Mouse (Mus musculus) induced T-regulatory cell, adult 2 months (primary cell): ENCODE data around the gene Lhx3.

ENCODE experiments used
- DNase-seq: peaks from one replicate; pipeline ENCODE4 v3.0.0-alpha.2; 2012; ENCODE audit warnings: low read depth

Gene Lhx3

DNA sequence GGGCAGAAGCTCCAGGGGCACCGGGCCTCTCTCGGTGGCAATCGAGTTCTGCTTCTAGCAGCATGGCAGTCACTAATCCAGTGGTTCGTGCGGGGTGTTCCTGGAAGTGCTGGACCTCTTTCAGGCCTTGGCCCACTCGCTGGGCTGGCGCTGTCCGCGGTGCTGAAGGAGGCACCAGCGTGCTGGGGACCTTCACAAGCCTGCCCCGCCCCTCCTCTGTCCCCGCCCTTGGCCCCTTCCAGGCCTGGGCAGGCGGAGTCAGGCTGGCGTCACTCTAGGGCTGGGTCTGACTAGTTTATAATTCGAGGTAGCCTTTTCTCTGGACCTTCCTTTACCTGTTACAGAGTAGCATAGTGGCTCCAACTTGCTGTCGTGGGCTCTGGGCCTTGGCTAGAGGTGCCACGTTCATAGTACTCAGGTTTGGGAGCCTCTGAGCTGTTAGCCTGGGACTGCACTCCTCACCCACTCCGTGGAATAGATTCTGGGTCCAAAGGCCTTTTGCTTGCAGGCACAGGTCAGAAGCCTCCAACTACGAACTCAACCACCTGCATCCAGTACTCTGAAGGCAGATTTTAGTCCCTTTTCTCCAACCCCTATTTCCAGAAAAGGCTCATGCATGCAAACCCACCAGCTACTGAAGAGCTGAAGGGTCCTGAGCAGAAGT is at the start of gene Lhx3:
Gene Lhx3 (minus strand): TSS at position 164 of the 664 bp plus-strand sequence.
- peak; percentile 59 for DNase-seq

DNA sequence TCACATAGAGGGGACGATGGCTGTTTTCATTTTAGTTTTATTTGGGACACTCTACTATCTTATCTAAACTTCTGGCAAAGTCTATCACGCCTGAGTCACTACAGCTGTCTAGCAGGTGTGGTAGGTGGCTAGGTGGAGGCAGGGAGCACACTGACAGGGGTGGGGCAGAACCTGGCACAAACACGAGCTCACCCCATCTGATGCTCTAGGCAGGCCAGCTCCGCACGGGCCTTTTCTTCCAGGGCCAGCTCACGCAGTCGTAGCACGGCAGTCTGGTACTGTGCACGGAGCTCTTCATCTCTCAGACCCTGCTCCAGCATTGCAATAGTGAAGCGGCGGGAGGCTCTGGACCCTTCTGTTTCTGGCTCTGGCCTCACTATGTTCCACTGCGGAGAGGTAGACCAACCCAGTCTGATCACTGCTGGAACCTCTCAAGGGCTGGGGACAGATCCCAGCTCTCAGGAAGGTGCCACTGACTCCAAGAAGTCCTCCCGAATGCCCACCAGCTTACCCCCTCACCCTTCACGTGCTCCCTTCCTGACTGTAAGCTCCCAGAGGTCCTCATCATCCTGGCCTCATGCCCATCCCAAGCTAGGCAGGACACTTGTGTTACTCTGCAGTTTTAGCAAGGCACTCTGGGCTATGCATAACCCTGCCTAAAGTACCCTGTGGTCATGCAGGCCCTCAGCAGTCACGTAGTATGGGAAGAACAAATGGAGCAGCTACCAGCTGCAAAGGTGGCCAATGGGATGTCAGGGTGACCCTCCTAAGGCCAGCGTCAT is 49.4 kb upstream of the Lhx3 start:
- no peak for DNase-seq

DNA sequence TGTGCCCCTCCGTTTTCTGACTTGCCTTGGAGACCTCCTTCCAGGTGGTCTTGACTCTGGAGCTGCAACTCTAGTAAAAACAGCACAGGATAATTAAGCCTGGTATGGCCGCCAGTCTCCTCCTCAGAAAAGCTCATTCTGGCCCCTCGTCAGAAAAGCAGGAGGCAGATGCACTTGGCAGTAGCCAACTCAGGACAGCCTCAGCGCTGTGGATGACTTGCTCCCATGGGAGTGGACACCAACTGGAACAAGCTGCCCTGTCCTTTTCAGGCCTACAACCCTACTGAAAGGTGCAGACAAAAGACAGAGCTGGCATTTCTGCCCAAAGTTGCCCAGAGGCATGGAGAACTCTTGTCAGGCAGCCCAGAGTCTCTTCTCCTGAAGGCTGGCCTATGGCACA is 46.7 kb upstream of the Lhx3 start:
- no peak for DNase-seq

DNA sequence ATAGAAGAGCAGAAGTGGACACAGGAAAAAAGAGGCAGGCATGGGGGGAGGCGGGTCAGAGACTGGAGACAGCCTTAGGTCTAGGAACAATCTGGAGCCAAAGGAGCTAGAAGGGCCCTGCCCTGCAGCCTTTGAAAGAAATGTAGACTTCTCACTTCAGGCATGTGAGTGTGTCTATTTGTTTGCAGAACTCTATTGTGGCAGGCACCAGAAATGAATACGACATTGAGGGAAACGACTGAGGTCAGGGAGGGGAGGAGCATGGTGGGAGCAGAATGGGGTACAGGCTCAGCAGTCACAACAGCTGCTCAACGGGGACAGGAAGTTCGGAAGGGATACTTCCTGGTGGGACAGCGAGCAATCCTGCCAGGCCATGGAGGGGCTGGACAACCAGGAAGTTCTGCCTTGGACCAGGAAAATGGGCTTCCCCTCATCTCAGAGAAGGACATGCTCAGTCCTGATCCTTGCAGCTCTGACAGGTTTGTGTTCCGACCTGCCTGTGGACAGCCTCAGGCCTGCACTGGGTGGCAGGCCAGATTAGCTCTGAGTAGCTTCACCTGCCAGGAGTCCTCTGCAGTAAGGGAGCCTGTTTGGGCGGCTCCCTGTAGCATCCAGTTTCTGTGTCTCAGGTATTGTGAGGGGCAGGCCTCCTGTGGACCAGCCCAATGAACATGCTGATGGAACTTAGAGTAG is 44.6 kb upstream of the Lhx3 start:
- DNase-seq = no peak

DNA sequence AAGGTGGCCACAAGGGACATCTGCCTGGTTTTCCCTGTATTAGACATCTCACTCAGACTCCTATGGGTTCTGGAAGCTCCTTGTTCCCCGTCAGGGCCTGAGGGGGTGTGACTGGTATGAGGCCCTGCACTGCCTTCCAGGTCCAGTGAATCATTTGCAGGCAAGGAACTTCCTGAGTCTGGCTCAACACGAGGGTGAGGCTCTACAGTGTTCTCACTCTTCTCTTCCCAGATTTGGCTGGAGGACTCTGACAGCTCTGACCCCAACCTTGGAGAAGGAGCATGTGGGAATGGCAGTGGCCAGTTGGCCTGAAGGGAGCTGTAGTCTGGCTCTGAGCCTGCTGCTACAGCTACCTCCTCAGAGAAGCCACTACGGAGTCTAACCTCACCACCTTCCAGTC is 39.4 kb upstream of the Lhx3 start:
- DNase-seq = no peak

DNA sequence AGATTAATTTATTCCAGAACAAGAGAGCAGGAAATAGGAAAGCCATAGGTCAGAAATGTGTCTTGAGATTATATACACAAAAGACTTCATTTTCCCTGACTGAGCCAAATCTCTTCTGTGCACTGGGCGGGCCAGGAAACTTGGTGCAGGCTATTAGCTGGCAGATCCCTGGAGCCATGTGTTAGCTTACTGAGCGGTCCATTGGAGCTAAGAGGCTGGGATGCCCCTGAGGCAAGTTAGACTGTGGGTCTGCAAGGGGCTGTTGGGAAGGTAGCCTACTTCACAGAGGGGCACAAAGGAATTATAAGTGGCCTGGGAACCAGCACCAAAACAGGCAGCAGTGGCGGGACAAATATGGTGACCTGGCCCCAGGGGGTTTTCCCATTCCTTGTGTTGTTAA is 32.8 kb upstream of the Lhx3 start:
- DNase-seq = no peak

DNA sequence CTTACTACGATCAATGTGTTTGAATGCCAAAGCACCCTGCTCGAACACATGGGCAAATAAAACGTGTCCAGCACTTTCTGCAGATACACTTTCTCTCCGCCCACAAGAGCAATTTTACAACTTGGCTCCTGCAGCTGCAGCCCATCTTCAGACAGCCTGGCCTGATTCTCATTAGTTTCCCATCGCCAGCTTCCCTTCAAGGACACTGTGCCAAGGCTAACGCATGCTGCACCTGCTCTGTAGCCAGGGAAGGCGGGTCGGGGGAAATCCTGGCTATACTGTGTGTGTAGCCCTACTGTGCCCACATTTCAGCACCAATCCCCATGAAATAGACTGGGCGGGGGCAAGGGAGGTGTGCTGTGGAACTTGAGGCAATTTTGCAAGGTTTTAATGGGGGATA is 32.2 kb upstream of the Lhx3 start:
- DNase-seq = no peak

DNA sequence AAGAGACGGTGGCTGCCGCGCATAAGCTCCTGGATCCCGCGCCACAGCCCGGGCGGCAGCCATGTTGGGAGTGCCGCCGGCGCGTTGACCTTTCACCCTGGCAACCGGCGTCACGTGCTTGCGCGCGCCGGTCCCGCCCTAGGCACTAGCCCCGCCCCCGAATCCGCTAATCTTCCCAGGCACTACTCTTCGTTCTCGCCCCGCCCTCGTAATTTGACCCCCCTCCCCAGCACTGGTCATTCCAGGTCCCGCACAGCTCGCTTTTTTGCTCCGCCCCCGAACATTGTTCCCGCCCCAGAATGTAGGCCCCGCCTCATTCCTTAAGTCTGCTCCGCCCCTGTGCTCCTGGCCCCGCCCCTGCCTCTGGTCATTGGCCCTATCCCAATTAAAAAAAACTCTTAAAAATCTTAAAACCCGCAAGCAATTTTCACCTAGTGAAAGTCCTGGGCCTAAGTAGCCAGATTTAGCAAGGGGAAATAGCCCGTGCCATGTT is 29.2 kb upstream of the Lhx3 start, which contains the start of gene Qsox2:
Gene Qsox2 (minus strand): TSS at position 236 of the 493 bp plus-strand sequence.
- peak; percentile 89 for DNase-seq

DNA sequence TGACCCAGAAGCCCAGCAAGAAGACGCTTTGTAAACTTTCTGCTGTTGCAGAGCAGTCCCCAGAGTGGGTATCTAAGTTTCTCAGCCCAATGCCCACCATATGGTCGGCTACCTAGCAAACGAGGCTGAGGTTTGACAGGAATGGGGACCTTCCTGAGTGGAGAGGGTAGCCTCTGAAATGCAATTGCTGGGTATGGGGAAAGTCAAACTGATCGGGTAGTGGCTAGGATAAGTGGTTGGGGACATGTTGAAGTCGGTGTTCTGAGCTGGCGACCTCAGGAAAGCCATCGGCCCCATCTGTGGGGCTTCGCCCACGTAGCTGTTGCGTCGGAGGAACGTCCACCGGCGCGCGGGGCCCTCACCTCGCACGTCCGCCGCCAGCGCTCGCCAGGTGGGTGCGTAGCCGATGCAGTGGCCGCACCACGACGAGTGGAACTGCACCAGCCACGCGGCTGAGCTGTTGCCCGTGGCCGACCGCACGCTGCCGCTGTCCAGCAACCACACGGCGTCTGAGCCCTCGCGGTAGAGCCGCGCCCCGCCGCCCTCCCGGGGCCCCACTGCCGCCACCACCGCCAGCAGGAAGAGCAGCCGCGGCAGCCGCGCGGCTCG is 28.7 kb upstream of the Lhx3 start:
- no peak for DNase-seq

DNA sequence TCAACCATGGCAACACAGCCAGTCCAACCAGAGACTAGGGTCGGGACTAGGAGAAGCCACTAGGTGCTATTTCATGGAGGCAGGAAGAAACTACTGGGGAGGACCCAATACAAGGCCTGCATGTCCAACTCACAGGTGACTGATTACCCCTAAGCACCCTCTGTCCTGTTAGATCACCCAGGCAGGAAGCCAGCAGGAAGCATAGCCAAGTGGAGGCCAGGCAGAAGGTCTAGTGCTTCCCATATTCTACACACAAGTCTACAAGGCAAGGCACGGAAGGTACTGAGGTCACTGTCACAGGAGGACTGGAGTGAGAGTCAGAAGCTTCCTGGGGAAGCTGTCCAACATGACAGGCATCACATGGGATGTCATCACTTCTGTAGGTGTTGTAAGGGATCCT is 26.7 kb upstream of the Lhx3 start:
- no peak for DNase-seq

DNA sequence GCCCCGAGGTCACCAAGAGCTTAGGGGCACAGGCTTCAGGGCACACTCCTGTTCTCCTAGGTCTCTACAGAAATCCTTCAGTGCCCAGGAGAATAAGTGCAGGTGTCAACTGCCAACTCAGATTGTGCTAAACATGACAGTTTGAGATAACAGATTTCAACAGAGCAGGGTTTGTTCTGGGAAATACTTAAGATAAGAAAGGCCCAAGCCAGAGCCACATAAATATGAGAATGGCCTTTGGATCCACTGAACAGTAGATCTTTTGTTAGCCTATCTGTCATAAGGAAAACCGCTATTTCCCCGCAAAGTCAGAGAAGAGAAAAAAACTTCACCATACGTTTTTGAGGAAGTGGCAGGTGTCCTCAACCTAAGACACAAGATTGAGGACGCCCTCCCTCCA is 26.2 kb upstream of the Lhx3 start:
- no peak for DNase-seq

DNA sequence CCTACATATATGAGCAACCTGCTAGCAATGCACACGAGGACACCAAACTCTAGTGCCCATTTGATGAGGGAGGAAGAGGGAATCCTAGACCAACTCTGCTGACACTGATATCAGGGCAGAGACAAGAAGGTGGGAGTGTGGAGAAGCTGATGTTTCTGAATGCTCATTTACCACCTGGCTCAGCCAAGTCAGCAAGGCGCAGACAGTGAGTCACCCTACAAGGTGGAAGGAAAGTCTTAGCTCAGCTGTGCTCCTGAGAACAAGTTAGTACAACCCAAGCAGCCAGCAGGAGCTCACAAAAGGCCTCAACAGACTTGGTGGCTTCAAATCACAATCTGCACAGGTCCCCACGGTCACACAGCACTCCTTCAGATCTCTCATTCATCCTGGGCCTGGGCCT is 23.3 kb upstream of the Lhx3 start:
- no peak for DNase-seq

DNA sequence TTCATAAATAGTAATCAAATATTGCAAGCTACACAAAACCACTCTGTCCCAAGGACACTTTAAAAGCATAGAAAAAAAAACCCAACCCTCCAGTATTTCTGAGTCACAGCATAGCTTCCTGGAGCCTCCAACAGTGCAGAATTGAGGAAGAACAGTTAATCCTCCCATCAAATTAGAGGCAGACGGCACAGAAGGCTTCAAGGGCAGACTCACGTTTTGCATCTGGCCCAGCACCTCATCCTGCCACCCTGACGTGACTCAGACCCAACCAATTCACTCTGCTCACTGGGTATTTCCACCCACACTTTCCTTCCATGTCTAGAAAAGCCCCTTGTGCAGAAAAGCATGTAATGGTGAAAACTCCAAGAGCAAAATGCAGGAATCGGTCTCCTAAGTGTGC is 22.2 kb upstream of the Lhx3 start:
- DNase-seq = no peak

DNA sequence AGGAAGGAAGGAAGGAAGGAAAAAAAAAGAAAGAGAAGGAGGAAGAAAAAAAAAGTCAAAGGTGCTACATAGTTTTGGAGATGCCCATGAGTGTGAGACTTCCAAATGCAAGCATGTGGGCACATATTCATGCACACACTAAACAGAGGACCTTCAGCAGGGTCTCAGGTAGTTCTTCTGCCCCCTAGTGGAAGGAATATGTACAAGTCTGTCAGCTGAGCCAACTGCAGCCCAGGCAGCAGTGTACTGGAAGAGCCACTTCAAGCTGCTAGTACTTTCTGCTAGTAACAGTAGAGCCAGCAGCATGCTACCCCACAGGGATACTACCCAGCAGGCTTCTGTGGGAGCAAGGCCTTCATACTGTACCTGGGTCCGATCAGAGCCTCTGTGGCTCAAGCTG is 19.7 kb upstream of the Lhx3 start:
- DNase-seq = peak; percentile 63

DNA sequence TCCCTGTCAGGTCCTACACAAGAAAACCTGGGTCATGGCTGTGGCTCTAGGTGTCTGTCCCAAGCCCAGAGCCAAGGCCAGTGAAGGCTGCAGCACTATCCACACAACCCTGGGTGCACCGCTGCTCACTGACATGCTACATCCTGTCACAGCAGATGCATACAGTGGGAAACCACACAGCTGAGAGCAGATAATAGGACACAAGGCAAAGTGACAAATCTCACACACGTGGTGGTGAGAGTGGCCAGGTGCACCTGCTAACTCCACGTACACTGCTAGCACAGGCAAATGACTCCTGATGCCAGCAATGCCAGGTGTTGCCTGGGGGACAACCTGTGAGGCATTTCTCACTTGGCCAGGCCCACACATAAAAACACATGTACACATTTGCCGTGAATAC is 17.2 kb upstream of the Lhx3 start:
- DNase-seq = no peak

DNA sequence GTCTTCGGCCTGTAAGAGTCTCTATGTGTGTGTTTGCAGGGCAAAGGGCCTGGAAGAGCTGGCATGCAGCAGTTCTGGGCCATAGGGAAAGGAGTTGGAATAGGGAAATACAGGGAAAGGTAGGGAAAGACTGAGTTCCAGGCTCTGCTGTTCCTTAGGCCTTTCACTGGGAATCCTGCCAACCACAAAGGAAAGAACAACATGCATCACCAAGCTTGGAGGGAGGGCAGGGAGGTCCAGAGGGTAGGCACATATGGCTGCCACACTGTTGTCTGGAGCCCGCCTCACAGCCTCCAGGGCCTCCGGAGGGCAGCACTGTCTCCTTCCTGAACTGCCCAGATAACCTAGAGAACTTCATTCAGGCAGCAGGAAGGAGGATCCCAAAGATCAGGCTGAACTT is 15.9 kb upstream of the Lhx3 start:
- no peak for DNase-seq

DNA sequence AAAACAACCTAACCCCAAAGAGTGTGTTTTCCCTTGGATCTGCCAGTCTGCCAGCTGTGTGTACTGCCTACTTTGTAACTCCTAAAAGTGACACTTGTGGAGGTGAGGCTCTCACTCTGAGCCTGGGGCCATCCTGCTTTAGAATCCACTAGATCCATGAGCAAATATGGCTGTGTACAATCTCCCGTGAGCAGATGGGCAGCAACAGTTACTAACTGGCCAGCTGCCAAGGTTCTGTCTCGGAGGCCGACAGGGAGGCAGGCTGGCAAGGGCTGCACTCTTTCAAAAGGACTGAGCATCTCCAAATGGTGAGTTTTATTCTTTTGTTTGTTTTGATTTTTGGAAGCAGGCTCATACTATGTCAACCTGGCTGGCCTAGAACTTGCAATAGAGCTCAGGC is 6.4 kb upstream of the Lhx3 start:
- DNase-seq = no peak

DNA sequence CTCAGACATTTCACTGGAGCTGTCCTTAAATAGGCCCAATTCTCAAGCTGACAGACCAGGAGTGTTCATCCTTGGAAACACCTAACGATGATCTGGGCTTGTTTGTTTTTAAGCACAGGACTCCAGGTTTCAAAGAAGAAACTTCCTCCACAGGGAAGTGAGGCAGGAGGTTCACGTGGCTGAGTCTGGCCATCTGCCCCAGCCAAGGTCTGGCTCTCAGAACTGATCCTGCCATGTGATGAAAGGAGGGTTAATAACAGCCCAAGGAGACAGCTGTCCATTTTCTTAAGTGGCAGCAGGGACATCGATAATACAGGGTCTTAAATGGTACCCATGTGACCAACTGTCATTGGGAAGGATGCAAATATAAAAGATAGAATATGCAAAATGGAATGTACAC is 1.5 kb upstream of the Lhx3 start:
- DNase-seq = no peak

DNA sequence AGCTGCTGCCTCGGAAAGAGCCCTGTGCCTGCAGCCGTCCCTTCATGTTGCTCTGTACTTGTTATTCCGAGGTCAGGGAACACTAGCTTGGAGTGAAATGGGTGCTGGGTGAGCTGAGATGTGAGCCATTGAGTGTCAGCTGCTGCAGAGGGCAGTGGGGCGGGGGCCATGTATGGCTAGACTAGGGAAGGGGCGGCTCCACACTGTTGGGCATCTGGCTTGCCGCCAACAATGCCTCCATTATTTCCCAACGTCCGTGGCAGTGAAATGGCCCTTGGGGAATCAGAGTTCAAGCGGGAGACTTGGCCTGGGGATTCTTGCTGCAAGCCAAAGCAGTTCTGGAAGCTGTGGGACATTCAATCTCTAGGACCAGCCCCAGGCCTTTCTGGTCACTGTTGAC is 530 bp downstream of the Lhx3 start:
- no peak for DNase-seq

DNA sequence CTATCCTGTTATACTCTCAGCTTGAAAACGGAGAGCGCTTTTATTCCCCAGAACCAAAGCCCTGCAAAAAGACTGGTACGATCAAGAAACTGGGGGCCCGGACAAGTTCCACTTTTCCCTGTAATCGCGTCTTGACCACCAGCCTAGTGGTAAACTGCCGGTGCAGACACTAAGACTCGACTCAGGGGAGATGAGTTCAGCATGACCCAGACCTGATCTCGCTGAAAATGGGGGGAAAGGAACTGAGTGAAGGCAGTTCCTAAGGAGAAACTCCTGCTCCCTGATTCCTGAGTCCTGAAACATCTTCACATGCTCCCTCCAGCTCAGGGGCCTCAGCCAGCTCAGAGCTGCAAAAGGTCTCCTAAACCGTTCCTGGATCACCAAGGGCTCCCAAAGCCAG is 2.3 kb downstream of the Lhx3 start:
- no peak for DNase-seq

DNA sequence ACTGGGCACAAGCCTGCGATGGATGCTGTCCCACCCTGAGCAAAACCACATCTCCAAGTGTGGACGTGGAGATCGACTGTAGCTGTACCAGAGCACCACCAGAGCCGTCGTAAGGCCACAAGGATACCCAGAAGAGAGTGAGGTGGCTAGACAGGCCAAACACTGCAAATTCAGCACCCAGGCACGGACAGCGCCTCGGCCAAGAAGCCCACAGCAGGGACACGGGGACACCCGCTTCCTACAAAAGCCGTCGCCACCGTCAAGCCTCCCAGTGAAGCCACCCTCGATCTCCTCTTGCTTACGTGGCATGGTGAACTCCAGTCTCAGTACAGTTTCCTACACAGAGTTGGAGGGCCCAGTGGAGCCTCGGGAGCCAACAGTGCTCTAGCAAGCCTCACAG is 3.0 kb downstream of the Lhx3 start:
- DNase-seq = peak; percentile 26

DNA sequence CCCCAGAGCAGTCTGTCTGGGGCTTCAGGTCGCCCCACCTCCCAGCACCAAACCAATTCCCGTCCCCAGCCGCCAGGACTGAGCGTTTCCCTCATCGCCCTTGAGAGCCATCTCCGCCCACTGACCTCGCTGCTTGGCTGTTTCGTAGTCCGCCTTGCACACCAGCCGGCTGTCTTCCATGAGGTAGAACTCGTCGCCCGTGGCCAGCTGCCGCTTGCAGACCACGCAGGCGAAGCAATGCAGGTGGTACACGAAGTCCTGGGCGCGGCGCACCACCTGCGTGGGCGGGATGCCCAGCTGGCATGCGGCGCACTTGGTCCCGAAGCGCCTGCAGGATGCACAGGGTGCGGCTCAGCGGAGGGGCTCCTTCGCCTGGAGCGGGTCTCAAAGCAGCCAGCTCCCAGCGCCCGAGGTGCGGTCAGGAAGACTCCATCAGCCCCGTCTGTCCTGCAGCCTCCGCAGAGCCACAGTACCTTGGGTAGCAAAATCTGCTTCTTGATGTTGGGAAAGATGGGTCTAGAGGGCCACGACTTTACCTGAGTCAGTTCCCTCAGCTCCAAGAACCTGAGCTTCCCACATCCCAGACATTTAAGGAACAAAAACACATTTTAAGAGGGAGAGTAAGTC is 5.1 kb downstream of the Lhx3 start:
- no peak for DNase-seq
